Mouse (Mus musculus): ENCODE data around the gene Sele. TPM values are rescaled to one million over a fixed set of nuclear protein-coding genes. Genes with fewer than 3 reads are reported as not detected.

The Sele gene
- polyA plus RNA-seq, 1 experiment from 2014 or later = not detected

GRCm38 (mm10) chr1:164025685-164026084 is 22.3 kb upstream of the Sele start:
- Histone ChIP-seq H3K4me1 (ENCODE audit: control insufficient read depth, insufficient read depth, low read length) (no peaks in the 10 kb centered on the region), H3K9me3 (ENCODE audit: control insufficient read depth, low read length) (no peaks in the 10 kb centered on the region), H3K27ac (ENCODE audit: low read depth, low read length) (no peak overlapping the region), H3K9ac (replicated peaks; ENCODE audit: low read depth, low read length) (no peak overlapping the region), H3K36me3 (ENCODE audit: control insufficient read depth, insufficient read depth, low read length) (no peaks in the 10 kb centered on the region), H3K27me3 (ENCODE audit: control insufficient read depth, insufficient read depth, low read length) (no peaks in the 10 kb centered on the region), H3K4me2 (ENCODE audit: low read depth, low read length) (no peak overlapping the region), H3K4me3 (ENCODE audit: low read depth, low read length) (no peak overlapping the region)
- WGBS = 92% methylated on average over 4 of the region's 4 CpGs
- ATAC-seq (ENCODE audit: low read depth) = no peak

GRCm38 (mm10) chr1:164027416-164027815 is 20.6 kb upstream of the Sele start:
- no peak overlapping the region for H3K27ac ChIP-seq (ENCODE audit: low read depth, low read length)
- H3K36me3 ChIP-seq (ENCODE audit: control insufficient read depth, insufficient read depth, low read length) = no peaks in the 10 kb centered on the region
- H3K9me3 ChIP-seq (ENCODE audit: control insufficient read depth, low read length) = no peaks in the 10 kb centered on the region
- ATAC-seq (ENCODE audit: low read depth) = no peak
- no peak overlapping the region for H3K4me2 ChIP-seq (ENCODE audit: low read depth, low read length)
- WGBS = 56% methylated on average over 5 of the region's 5 CpGs
- H3K4me3 ChIP-seq (ENCODE audit: low read depth, low read length) = no peak overlapping the region
- H3K27me3 ChIP-seq (ENCODE audit: control insufficient read depth, insufficient read depth, low read length) = no peaks in the 10 kb centered on the region
- no peaks in the 10 kb centered on the region for H3K4me1 ChIP-seq (ENCODE audit: control insufficient read depth, insufficient read depth, low read length)
- H3K9ac ChIP-seq (replicated peaks; ENCODE audit: low read depth, low read length) = no peak overlapping the region

- no peaks in the 10 kb centered on the region for H3K27me3 ChIP-seq (ENCODE audit: control insufficient read depth, insufficient read depth, low read length)
- 85% methylated on average over 10 of the region's 10 CpGs for WGBS
- no peaks in the 10 kb centered on the region for H3K4me1 ChIP-seq (ENCODE audit: control insufficient read depth, insufficient read depth, low read length)
- ATAC-seq (ENCODE audit: low read depth) = no peak
- no peak overlapping the region for H3K9ac ChIP-seq (replicated peaks; ENCODE audit: low read depth, low read length)
- no peaks in the 10 kb centered on the region for H3K36me3 ChIP-seq (ENCODE audit: control insufficient read depth, insufficient read depth, low read length)
- H3K27ac ChIP-seq (ENCODE audit: low read depth, low read length) = no peak overlapping the region
- H3K4me2 ChIP-seq (ENCODE audit: low read depth, low read length) = no peak overlapping the region
- no peak overlapping the region for H3K4me3 ChIP-seq (ENCODE audit: low read depth, low read length)
- H3K9me3 ChIP-seq (ENCODE audit: control insufficient read depth, low read length) = no peaks in the 10 kb centered on the region
Measured at GRCm38 (mm10) chr1:164040385-164041135, 7.5 kb upstream of the Sele start.

GRCm38 (mm10) chr1:164043549-164043948 is 4.5 kb upstream of the Sele start:
- Histone ChIP-seq H3K4me1 (ENCODE audit: control insufficient read depth, insufficient read depth, low read length) (no peaks in the 10 kb centered on the region), H3K4me3 (ENCODE audit: low read depth, low read length) (no peak overlapping the region), H3K4me2 (ENCODE audit: low read depth, low read length) (no peak overlapping the region), H3K9ac (replicated peaks; ENCODE audit: low read depth, low read length) (no peak overlapping the region), H3K27ac (ENCODE audit: low read depth, low read length) (no peak overlapping the region), H3K27me3 (ENCODE audit: control insufficient read depth, insufficient read depth, low read length) (no peaks in the 10 kb centered on the region), H3K36me3 (ENCODE audit: control insufficient read depth, insufficient read depth, low read length) (no peaks in the 10 kb centered on the region), H3K9me3 (ENCODE audit: control insufficient read depth, low read length) (no peaks in the 10 kb centered on the region)
- ATAC-seq (ENCODE audit: low read depth) = no peak
- 61% methylated on average over 3 of the region's 3 CpGs for WGBS

GRCm38 (mm10) chr1:164053561-164053960 is 5.5 kb downstream of the Sele start:
- no peak overlapping the region for H3K27ac ChIP-seq (ENCODE audit: low read depth, low read length)
- no peak overlapping the region for H3K4me2 ChIP-seq (ENCODE audit: low read depth, low read length)
- ATAC-seq (ENCODE audit: low read depth) = no peak
- no peaks in the 10 kb centered on the region for H3K9me3 ChIP-seq (ENCODE audit: control insufficient read depth, low read length)
- no peak overlapping the region for H3K4me3 ChIP-seq (ENCODE audit: low read depth, low read length)
- no peaks in the 10 kb centered on the region for H3K27me3 ChIP-seq (ENCODE audit: control insufficient read depth, insufficient read depth, low read length)
- H3K9ac ChIP-seq (replicated peaks; ENCODE audit: low read depth, low read length) = no peak overlapping the region
- H3K36me3 ChIP-seq (ENCODE audit: control insufficient read depth, insufficient read depth, low read length) = no peaks in the 10 kb centered on the region
- H3K4me1 ChIP-seq (ENCODE audit: control insufficient read depth, insufficient read depth, low read length) = no peaks in the 10 kb centered on the region
- WGBS = 94% methylated on average over 9 of the region's 9 CpGs

GRCm38 (mm10) chr1:164054800-164055199 is 6.8 kb downstream of the Sele start:
- Histone ChIP-seq H3K36me3 (ENCODE audit: control insufficient read depth, insufficient read depth, low read length) (no peaks in the 10 kb centered on the region), H3K4me1 (ENCODE audit: control insufficient read depth, insufficient read depth, low read length) (no peaks in the 10 kb centered on the region), H3K9ac (replicated peaks; ENCODE audit: low read depth, low read length) (no peak overlapping the region), H3K4me2 (ENCODE audit: low read depth, low read length) (no peak overlapping the region), H3K27ac (ENCODE audit: low read depth, low read length) (no peak overlapping the region), H3K9me3 (ENCODE audit: control insufficient read depth, low read length) (no peaks in the 10 kb centered on the region), H3K27me3 (ENCODE audit: control insufficient read depth, insufficient read depth, low read length) (no peaks in the 10 kb centered on the region), H3K4me3 (ENCODE audit: low read depth, low read length) (no peak overlapping the region)
- 51% methylated on average over 2 of the region's 2 CpGs for WGBS
- ATAC-seq (ENCODE audit: low read depth) = no peak

GRCm38 (mm10) chr1:164060071-164060470 is 12.0 kb downstream of the Sele start:
- ATAC-seq (ENCODE audit: low read depth) = no peak
- 93% methylated on average over 4 of the region's 4 CpGs for WGBS
- Histone ChIP-seq H3K27me3 (ENCODE audit: control insufficient read depth, insufficient read depth, low read length) (no peaks in the 10 kb centered on the region), H3K9me3 (ENCODE audit: control insufficient read depth, low read length) (no peaks in the 10 kb centered on the region), H3K4me2 (ENCODE audit: low read depth, low read length) (no peak overlapping the region), H3K4me1 (ENCODE audit: control insufficient read depth, insufficient read depth, low read length) (no peaks in the 10 kb centered on the region), H3K27ac (ENCODE audit: low read depth, low read length) (no peak overlapping the region), H3K36me3 (ENCODE audit: control insufficient read depth, insufficient read depth, low read length) (no peaks in the 10 kb centered on the region), H3K9ac (replicated peaks; ENCODE audit: low read depth, low read length) (no peak overlapping the region), H3K4me3 (ENCODE audit: low read depth, low read length) (no peak overlapping the region)

GRCm38 (mm10) chr1:164061278-164061677 is 13.2 kb downstream of the Sele start:
- H3K9ac ChIP-seq (replicated peaks; ENCODE audit: low read depth, low read length) = no peak overlapping the region
- no peaks in the 10 kb centered on the region for H3K9me3 ChIP-seq (ENCODE audit: control insufficient read depth, low read length)
- no peak overlapping the region for H3K4me2 ChIP-seq (ENCODE audit: low read depth, low read length)
- ATAC-seq (ENCODE audit: low read depth) = no peak
- H3K27ac ChIP-seq (ENCODE audit: low read depth, low read length) = no peak overlapping the region
- H3K27me3 ChIP-seq (ENCODE audit: control insufficient read depth, insufficient read depth, low read length) = no peaks in the 10 kb centered on the region
- no peak overlapping the region for H3K4me3 ChIP-seq (ENCODE audit: low read depth, low read length)
- 47% methylated on average over 4 of the region's 4 CpGs for WGBS
- no peaks in the 10 kb centered on the region for H3K4me1 ChIP-seq (ENCODE audit: control insufficient read depth, insufficient read depth, low read length)
- H3K36me3 ChIP-seq (ENCODE audit: control insufficient read depth, insufficient read depth, low read length) = no peaks in the 10 kb centered on the region

GRCm38 (mm10) chr1:164061925-164062324 is 13.9 kb downstream of the Sele start, which contains the start of gene Sell:
Gene Sell (plus strand): TSS chr1:164061982.
- Histone ChIP-seq H3K27me3 (ENCODE audit: control insufficient read depth, insufficient read depth, low read length) (no peaks in the 10 kb centered on the region), H3K4me1 (ENCODE audit: control insufficient read depth, insufficient read depth, low read length) (no peaks in the 10 kb centered on the region), H3K9ac (replicated peaks; ENCODE audit: low read depth, low read length) (no peak within 1 kb of the TSS), H3K9me3 (ENCODE audit: control insufficient read depth, low read length) (no peaks in the 10 kb centered on the region), H3K27ac (ENCODE audit: low read depth, low read length) (no peak within 1 kb of the TSS), H3K4me3 (ENCODE audit: low read depth, low read length) (no peak within 1 kb of the TSS), H3K4me2 (ENCODE audit: low read depth, low read length) (no peak within 1 kb of the TSS), H3K36me3 (ENCODE audit: control insufficient read depth, insufficient read depth, low read length) (no peaks in the 10 kb centered on the region)
- WGBS = 88% methylated on average over 4 of the region's 4 CpGs
- no peak for ATAC-seq (ENCODE audit: low read depth)

Measured in neural tube, embryonic 14.5 days (tissue).